Mouse (Mus musculus) layer of hippocampus, postnatal 36 days (tissue): Measurements from ENCODE around the gene Zfp365. TPM values are rescaled to one million over a fixed set of nuclear protein-coding genes. Genes with fewer than 3 reads are reported as not detected.
A peak's percentile ranks its signal among the peaks of the same experiment; 100 is the strongest.

Source experiments
- DNase-seq, 2 experiments: peaks; one replicate each; pipeline ENCODE4 v3.0.0; 2022
- total RNA-seq, 2 experiments: library from RNA; stranded (reverse); gene quantifications; 2 replicates each; pipeline ENCODE4 v1.2.3; 2021

The Zfp365 gene
- total RNA-seq, 2 experiments from 2014 or later: 240 to 247 TPM

DNA sequence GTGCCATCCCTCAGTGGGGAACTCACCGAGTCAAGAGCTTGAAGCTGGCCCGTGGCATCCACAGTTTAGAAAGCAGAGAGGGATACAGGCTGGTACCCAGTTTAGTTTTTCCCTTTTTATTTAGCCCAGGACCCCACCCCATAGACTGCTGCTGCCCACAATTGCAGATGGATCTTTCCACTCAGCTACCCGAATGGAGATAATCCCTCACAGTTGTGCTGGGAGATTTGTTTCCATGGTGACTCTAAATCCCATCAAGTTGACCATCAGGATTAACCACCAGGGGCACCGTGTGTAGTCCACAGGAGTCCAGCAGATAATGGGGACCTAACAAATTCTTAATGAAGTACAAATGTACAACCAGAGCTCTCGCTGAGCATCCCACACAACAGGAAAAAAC lies 11.3 kb downstream of the Zfp365 start:
- no peak for DNase-seq

DNA sequence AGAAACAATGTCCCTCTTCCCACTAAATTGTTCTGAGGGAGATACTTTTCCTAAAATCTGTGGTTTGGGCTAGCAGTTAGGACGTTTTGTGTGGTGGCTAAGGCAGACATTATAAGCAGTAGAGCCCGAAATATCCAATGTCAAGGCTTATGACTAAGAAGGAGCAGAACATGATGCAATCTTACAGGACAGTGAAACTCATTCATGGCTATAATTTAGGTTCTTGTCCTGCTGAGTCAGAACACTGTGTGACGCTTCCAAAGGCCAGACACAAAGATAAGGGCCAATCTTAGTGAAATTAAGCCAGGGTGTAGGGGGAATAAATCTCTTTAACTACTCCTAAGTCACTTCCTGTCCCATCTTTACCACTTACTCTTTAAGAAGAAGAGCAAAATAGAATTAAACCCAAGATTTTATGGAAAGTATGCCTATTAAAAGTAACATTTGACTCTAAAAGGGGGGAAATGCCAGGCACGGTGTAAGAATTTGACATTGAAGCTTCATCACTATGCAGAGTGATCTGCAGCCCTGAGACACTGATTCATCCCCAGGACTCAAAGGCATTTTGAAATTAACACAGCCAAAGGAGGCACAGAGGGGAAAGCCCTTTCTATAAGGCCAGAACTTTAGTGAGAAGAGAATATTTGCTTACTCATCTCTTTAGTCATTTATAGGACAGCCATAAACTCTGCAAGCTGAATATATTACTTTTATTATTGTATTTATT lies 13.3 kb downstream of the Zfp365 start:
- no peak for DNase-seq

DNA sequence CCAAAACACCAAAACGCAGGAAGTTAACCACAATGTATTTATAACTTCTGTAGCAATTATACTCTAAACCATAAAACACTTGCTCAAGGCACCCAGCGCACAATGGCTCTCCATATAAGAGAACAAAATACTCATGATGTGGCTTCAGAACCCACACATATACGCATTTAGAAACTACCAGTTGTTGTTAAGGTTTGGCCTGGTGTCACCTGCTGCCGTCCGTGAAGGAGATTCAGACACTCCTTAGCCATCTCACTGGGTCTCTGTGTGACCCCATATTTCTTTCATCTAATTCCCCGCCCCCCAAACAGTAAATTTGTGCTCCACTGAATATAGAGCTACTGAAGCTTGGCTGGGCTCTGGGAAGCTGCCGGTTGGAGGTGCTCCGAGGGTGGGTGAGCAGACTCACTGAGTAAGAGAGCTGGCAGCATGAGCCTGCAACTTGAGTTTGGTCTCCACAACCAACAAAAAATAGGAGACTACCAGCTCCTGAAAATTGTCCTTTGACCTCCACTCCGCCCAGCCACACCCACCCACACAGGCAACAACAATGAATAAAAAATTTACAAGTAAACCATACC lies 14.0 kb downstream of the Zfp365 start:
- DNase-seq: no peak

DNA sequence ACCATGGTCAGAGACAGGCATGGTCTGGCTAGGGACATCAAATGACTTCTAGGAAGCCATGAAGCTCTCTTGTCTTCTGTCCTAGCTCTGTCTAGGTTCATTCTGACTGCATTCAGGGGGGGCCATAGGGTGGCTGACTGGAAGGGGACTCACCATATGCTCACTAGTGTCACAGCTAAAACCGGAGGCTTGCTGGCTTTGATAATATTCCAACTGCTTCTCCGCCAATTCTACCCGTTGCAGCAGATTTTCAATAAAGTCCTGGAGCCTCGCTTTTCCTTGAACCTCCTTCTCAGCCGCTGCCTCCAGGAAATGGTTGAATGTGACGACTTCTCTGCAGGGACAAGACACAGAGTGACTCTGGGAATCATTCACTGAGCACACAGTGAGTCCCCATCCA lies 15.2 kb downstream of the Zfp365 start:
- no peak for DNase-seq

DNA sequence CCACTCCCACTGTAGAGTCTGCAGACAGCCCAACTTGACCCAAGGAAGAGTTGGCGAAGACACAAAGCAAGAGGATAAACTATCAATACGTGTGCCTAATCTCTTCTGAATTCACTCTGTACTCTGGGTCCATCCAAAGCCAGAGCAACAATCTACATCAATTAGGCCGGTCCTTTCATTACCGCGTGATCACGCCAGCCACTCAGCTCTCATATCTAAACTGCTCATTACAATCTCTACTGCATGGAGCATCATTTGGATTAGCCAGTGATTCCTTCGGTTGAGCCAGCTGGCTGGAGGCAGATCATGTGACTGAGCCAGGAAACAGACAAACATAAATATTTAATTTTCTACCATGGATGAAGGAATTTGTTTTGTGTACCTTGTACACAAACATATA lies 17.8 kb downstream of the Zfp365 start:
- no peak for DNase-seq

DNA sequence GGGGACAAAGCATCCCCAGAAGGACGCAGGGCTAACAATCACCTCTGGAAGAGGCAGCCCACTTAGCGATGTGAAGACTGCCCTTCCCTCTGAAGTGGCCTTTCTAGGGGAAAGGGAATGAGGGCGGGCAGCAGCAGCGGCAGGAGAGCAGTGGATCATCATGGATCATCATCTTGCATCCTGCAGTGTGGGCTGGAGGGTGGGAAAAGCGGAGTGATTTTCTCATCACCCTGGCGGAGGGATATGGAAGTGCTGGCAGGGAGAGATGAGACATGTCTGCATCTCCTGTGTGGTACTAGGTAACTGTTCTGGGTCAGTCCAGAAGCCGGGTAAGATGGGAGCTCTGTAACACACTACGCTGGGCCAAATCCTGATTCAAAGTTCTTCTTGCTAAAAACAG lies 18.4 kb downstream of the Zfp365 start:
- DNase-seq: no peak

DNA sequence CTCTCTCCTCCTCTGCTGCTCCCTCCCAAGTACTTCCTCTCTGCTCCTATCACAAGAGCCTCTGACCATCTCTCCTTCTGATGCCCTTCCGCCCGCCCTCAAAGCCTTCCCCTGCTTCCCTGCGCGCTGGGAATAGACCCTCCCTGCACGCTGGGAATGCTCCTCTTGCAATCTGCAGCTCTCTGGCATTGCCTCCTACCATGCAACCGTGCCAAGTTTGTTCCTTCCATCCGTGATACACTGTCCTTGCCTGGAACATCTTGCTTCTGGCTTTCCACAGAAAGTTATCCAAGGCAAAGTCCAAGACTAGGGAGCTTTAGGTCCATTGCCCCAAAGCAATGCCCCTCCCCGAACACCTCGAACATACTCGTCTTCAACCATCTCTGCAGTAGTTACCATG lies 19.2 kb downstream of the Zfp365 start:
- no peak for DNase-seq

DNA sequence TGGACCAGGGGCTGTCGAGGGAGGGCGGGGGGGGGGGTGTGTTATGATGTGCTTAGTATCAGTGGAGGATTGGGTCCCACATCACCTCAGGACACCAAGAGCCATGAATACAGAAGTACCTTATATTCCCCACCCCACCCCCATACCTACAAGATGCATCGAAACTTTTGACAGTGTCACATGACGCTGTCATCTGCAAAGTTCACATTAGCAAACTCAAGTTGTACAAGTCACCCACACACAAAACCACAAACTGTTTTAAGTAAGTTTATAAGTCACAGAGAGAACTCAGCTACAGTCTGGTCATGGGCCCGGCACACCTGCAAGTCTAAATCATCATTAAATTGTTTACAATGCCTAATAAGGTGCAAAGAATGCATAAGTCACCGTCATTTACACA lies 21.3 kb downstream of the Zfp365 start:
- no peak for DNase-seq

DNA sequence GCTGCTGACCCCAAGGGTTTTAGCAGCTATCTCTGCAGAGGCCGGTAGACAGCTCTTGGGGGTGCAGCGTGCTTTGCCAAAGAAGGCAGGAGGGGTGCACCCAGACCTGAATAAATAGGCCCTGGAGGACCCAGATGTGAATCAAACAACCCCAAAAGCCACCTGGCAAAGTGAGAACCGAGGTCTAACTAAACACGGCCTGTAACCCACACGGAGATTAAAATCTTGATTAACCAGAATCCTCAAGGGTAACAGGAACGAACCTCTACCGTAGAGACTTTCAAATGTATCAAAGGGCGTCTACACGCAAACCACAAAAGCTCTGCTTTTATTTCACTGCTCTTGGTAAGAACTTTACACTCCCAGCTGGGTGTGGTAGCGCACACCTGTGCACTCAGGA lies 24.5 kb downstream of the Zfp365 start:
- no peak for DNase-seq

DNA sequence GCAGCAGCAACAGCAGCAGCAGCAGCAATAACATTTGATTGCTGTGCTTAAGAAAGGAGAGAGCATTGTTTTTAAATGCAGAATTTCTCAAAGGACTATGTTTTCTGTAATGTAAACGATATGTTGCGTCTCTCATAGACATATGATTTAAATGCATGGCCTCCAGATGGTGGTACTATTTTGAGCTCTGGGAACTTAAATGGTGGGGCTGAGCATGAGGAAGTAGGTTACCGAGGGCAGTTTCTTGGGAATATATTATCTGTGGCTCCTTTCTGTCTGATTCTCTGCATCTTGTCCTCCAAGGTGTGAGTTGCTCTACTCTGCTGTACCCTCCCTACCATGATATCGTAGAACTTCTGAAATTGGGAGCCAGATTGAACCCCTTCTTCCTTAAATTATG lies 31.8 kb downstream of the Zfp365 start:
- no peak for DNase-seq

DNA sequence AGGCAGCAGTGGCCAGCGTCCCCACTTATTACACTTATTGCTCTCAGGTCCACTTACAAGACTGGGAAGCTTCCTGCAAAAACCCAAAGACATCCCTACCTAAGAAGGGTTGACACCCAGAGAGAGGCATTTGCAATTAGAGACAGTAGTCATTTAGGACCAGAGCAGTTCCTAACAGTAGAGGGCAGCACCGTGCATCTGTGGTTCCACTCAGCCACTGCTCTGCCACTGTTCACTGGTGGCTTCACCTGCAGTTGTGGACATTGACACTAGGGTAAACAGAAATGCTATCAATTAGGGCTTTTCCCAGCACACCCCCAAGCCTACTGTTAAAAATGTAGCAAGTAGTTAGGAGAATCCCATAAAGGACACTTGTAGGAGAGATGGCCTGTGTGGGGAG lies 40.7 kb downstream of the Zfp365 start:
- DNase-seq: peak; percentile 51 to 71

DNA sequence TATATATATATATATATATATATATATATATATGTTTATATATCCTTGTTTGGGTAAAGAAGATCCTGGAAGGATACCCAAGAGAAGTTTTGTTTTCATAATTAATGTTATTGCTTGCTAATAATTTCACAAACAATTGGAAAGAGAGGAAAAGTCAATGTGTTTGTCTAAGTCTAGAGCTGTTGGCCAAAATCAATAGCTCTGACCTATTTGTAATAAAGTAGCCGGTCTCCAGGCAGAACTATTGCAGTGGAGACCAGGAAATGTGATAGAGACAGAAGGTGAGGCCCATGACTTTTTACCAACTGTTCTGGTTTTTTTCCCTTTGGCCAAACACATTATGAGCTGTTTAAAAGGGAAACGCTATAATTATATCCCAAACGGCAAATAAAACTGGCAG lies 44.2 kb downstream of the Zfp365 start:
- no peak for DNase-seq

DNA sequence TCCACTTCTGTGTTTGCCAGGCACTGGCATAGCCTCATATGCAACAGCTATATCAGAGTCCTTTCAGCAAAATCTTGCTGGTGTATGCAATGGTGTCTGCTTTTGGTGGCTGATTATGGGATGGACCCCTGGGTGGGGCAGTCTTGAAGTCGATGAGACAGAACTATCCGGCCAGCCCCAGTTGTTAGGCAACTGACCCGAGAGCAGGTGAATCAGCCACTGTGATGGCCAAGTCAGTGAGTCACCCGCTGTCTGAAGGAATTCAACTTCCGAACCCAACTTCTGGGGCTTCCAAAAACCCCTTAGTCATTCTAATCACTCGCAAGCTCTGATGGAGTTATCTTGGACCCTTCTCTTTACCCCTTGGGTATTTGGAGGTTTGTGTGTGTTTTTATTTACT lies 46.6 kb downstream of the Zfp365 start:
- DNase-seq: no peak

DNA sequence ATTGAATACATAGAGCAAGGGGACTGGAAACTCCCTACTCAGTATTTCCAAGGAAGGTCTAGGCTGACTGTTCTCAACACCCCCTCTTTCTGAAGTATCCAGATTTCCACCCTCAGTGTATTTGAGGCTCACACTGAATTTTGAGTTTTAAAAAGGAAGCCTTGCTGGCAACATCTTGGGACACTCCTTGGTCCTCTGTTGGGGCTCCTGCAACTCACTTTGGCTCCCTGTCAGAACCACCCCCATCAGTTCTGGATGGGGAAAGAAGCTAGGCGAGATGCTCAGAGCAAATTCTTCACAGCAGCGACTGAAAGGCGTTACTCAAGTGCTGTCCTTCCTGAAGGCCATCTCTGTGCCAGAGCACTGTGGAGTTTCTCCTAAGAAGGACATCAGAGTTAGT lies 47.4 kb downstream of the Zfp365 start:
- DNase-seq: no peak

DNA sequence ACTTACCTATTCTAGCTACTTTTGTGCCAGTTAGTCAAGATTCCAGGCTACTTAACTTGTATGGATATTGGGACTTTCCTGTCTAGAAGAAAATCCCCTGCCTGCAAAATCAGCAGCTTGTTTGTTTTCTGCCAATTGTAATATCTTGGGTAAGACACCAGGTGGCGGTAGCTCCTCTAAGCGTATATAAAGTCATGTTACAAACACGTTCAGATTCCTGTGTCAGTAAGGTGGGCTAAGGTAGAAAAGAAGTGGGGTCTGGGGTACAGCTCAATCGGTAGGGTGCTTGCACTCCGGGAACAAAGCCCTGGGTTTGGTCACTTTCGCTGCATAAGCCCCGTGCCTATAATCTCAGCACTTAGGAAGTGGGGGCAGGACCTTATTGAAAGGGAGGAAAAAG lies 50.1 kb downstream of the Zfp365 start:
- DNase-seq: no peak

DNA sequence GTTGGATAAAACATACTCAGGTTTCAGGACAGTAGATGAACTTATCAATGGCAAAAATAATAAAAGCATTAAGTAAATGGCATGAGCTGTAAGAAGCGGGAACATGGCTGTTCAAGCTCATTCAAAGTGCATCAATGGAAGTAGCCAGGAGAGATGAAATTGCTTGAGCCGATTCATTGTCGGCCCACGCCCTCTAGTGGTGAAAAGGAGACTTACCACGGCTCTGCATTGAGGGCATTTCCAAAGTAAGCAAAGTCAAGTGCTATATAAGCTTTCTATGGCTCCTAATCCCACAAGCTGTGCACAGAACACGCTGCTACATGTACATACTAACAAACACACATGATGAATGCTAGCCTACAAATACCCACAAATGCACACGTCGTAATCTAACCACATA lies 53.6 kb downstream of the Zfp365 start:
- DNase-seq: peak; percentile 73 to 76

DNA sequence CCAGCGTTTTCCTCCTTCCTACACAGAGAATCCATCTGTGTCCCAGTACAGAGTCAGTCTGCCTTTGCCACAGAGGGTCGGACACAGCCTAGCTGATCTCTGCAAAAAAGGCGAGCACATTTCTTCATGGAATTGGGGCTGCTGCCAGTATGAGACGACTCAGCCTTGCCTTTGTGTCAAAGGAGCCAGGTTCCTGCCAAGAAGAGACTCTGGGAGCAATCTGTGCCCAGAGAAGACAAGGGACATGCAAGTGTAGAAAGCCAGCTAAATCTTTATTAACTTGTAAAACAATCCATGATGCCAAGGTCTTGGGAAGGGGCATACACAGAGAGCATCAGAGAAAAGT lies 54.9 kb downstream of the Zfp365 start:
- DNase-seq: no peak

DNA sequence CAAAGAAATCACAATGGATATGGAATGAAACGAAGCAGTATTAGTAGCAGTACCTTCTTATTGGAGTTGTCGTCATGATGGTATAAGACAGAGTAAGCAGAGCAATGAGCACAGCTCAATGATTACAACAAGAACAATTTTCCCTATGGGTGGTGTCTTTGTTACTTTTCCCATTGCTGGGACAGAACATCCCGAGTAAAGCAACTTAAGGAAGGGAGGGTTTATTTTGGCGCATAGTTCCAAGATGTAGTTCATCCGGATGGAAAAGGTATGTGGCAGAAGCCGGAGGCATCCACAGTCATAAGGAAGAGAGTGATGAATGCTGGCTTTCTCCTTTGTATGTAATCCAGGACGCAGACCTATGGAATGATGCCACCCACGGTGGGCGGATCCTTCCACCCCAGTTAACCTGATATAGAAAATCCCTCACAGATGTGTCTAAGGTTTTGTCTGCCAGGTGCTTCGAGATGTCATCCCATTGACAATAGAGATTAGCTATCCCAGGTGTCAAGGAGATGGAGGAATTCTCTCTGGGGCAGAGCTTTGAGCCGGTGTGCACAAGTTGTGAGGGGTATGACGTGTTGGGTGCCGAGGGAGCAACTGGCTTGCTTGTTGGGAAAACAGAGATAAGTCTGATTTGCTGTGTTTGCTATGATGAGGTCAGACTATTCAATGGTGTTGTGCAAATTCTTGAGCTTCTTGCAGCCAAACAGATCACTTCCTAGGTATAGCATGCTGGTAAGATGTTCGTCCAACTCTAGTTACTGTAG lies 55.5 kb downstream of the Zfp365 start:
- DNase-seq: no peak

DNA sequence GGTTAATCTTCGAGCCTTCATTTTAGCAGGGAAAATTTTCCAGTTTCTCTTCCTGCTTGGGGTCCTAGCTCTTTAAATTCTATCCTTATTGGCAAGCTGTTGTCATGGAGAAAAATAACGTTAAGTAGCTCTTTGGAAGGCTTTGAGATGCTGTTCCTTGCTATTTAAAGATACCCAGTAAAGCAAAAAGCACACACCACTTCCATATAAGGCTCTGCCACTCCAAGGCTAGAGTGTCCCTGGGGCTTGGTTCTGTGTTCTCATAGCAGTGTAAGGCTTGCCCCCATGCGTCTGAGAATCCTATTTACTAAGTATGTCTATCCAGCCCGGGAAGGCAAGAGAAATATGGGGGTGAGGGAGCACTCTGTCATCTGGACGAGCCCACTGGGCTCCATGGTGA lies 56.7 kb downstream of the Zfp365 start:
- no peak for DNase-seq

DNA sequence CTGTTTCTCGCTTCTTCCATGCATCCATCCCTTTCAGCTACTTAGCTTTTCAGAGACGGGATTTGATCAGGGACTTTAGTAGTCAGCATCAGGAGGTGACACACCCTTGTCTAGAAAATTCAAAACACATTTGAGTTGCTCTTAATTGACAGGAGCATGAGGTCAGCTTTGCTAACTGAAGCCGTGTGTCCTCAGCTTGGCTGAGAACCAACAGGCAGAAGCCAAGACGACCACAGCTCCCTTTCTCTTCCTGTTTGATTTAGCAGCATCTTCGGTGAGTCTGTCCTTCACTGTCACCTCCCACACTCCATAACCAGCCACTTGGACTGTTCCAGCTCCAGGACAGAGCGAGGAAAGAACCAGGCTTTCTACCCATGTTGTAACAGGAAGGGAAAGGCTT lies 60.1 kb downstream of the Zfp365 start:
- DNase-seq: no peak

DNA sequence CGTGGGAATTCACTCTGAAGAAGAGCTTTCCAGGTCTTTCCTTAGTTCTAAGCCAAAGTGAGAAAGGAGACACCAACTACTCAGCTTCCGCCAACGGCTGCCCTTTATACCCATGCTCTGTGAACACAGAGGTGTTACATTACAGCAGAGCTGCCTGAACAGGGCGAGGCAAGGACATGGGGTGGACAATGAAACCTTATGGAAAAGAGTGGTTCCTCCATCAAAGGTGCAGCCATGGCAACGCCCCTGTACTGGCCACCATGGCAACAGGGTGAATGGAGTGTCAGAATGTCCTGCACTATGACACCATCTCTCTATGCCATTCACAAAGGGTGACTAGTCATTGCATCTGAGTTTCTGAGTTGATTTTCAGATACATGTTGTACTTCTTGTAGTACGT lies 61.4 kb downstream of the Zfp365 start:
- no peak for DNase-seq

DNA sequence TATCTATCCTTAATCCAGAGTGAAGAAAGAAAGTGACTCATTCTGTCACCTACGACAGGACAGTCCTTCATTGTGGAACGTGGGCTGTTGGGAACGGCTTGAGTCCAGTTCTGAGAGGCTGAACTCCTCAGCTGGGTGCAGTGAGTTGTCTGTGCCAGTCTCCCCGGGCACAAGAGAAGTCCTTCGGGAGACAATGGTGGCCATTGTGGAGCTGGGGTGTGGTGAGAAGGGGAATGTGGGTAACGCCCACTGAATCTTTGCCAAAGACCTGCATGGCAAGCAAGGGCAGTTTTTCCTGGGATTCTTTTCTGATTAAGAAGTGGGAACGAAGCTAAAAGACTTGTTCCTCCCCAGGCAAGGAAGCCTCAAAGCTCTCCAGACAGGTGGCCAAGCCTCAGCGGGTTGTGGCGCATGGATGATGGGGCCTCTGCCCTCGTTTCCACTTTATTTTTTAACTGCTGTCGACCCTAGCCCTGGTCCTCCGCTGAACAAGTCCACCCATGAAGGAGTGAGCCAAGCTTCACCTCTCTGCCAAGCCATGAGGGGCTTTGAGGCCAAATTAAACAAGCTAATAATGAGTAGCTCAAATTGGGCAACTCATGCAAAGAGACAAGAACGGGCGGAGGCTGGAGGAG lies 66.3 kb downstream of the Zfp365 start:
- peak in 1 of 2 experiments; percentile 20 for DNase-seq

DNA sequence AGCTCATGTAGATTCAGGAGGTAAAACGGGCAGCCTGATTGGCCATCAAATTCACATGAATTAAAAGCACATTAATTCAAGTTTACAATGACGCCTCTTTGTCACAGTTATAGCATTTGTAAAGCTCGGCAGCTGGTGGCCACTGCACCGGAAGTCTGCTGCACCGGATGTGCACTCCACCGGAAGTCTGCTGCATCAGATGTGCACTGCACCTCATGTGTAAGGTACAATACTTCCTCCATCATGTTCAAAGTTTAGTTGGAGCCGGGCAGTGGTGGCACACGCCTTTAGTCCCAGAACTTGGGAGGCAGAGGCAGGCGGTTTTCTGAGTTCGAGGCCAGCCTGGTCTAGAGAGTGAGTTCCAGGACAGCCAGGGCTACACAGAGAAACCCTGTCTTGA lies 70.9 kb downstream of the Zfp365 start:
- DNase-seq: no peak

DNA sequence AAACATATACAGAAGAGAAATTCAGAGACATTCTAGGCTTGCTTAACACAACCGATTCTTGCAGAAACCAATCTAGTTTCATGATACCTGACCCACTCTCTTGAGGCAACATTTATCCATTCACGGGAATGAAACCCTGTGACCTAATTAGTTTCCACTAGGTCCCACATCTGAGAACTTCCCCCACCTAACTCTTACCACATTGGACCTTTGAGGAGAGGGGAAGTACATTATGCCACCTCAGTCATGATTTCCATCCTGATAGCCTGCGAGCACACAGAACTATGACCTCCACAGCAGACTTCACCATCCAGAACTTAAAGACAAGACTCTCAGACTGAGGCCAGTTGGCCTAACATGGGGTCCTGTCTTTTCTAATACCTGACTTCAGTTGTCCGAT lies 71.7 kb downstream of the Zfp365 start:
- no peak for DNase-seq
